Mouse (Mus musculus) hindbrain, embryonic 13.5 days (tissue): ENCODE results near the gene Atp5e. TPM values are rescaled to one million over a fixed set of nuclear protein-coding genes. Genes with fewer than 3 reads are reported as not detected.

ENCODE experiments used
- ATAC-seq: fragments of 200-750 bp; cut with Nextera tagmentation; 2 replicates; pipeline ENCODE4 v1.8.0; 2017; ENCODE audit warnings: moderate TSS enrichment; ENCODE audit not compliant: low FRiP score
- H3K27ac ChIP-seq: fragments of 300-500 bp; sonication (generic); 2 replicates; pipeline ENCODE4 v1.5.1; 2015; ENCODE audit warnings: inconsistent platforms, mild to moderate bottlenecking, moderate library complexity
- H3K27me3 ChIP-seq: fragments of 300-500 bp; sonication (generic); 2 replicates; pipeline ENCODE4 v1.6.1; 2015; ENCODE audit warnings: mild to moderate bottlenecking, inconsistent platforms
- H3K36me3 ChIP-seq: fragments of 300-500 bp; sonication (generic); 2 replicates; pipeline ENCODE4 v1.6.1; 2015; ENCODE audit warnings: mild to moderate bottlenecking, inconsistent platforms
- H3K4me1 ChIP-seq: fragments of 300-500 bp; sonication (generic); replicated peaks from 2 replicates; pipeline ENCODE4 v1.6.1; 2015; ENCODE audit warnings: inconsistent platforms
- H3K4me2 ChIP-seq: fragments of 300-500 bp; sonication (generic); 2 replicates; pipeline ENCODE4 v1.6.1; 2015; ENCODE audit warnings: inconsistent platforms, mild to moderate bottlenecking, moderate library complexity
- H3K4me3 ChIP-seq: fragments of 300-500 bp; sonication (generic); 2 replicates; pipeline ENCODE4 v1.5.1; 2015; ENCODE audit warnings: mild to moderate bottlenecking, inconsistent platforms
- H3K9ac ChIP-seq: fragments of 300-500 bp; sonication (generic); 2 replicates; pipeline ENCODE4 v1.6.1; 2015; ENCODE audit warnings: mild to moderate bottlenecking, inconsistent platforms
- H3K9me3 ChIP-seq: fragments of 300-500 bp; sonication (generic); 2 replicates; pipeline ENCODE4 v1.6.1; 2016; ENCODE audit warnings: inconsistent platforms
- WGBS: fragments of 180-500 bp; shearing (Covaris S2); methylation state at CpG from one replicate; pipeline ENCODE4 v1.1.7; 2015; 5-methylcytosine and 5-hydroxymethylcytosine counted together
- polyA plus RNA-seq: library from polyadenylated mRNA; unstranded; fragments of >200 nt; fragmentation: Nextera tagmentation; extraction: Ambion mirVana; gene quantifications from 2 replicates; pipeline ENCODE4 v1.2.1, GENCODE M21; 2015

Atp5e gene
- polyA plus RNA-seq, 1 experiment from 2014 or later, result 843 TPM

- no peak overlapping the region for H3K9ac ChIP-seq
- peaks cover 8% of the 10 kb centered on the region; the same call in 1 of the 2 replicates for H3K4me1 ChIP-seq
- H3K36me3 ChIP-seq, result peaks cover 75% of the 10 kb centered on the region
- no peak overlapping the region for H3K4me3 ChIP-seq
- peak overlapping the region; percentile 56; the same call in 1 of the 2 replicates for H3K27ac ChIP-seq
- WGBS, result 83% methylated on average over 18 of the region's 18 CpGs
- no peak for ATAC-seq
- H3K4me2 ChIP-seq, result no peak overlapping the region
- H3K27me3 ChIP-seq, result no peaks in the 10 kb centered on the region
- H3K9me3 ChIP-seq, result no peaks in the 10 kb centered on the region
Measured at GRCm38 (mm10) chr2:174428076-174428835, 35.6 kb downstream of the Atp5e start.

- Histone ChIP-seq H3K4me3 (no peak overlapping the region), H3K9ac (no peak overlapping the region), H3K9me3 (no peaks in the 10 kb centered on the region), H3K27me3 (no peaks in the 10 kb centered on the region), H3K4me1 (peaks cover 8% of the 10 kb centered on the region; the same call in 1 of the 2 replicates), H3K36me3 (peaks cover 83% of the 10 kb centered on the region), H3K27ac (no peak overlapping the region), H3K4me2 (no peak overlapping the region)
- 95% methylated on average over 12 of the region's 12 CpGs for WGBS
- ATAC-seq, result no peak
Measured at GRCm38 (mm10) chr2:174426856-174427255, 37.0 kb downstream of the Atp5e start.

GRCm38 (mm10) chr2:174424301-174425085, 39.4 kb downstream of the Atp5e start:
- H3K27ac ChIP-seq, result no peak overlapping the region
- no peak for ATAC-seq
- 93% methylated on average over 11 of the region's 11 CpGs for WGBS
- H3K4me1 ChIP-seq, result peaks cover 7% of the 10 kb centered on the region; the same call in 1 of the 2 replicates
- H3K9ac ChIP-seq, result no peak overlapping the region
- H3K4me2 ChIP-seq, result no peak overlapping the region
- no peaks in the 10 kb centered on the region for H3K9me3 ChIP-seq
- H3K4me3 ChIP-seq, result no peak overlapping the region
- no peaks in the 10 kb centered on the region for H3K27me3 ChIP-seq
- peaks cover 96% of the 10 kb centered on the region for H3K36me3 ChIP-seq

DNA sequence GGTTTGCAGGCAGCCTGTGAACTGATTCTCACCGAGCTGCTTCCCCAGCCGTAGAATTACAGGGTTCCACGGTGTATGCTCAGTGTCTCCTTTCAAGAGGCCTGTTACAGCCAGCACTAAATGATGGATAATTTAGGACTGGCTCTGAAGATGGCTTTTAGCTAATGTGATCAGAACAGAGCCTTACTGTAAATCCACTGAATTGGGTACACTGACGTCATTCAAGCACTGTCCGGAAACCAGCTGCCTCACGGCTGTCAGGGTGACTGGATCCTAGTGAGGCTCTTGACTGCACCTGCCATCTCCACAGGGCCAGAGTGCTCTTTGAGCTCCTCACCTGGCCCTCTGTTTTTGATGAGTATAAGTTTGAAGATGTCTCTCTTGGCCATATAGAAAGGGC, 42.8 kb downstream of the Atp5e start:
- H3K27ac ChIP-seq, result no peak overlapping the region
- peaks cover 63% of the 10 kb centered on the region for H3K36me3 ChIP-seq
- H3K4me3 ChIP-seq, result no peak overlapping the region
- H3K27me3 ChIP-seq, result no peaks in the 10 kb centered on the region
- peaks cover 19% of the 10 kb centered on the region for H3K4me1 ChIP-seq
- WGBS, result 96% methylated on average over 6 of the region's 6 CpGs
- no peak for ATAC-seq
- no peaks in the 10 kb centered on the region for H3K9me3 ChIP-seq
- H3K4me2 ChIP-seq, result no peak overlapping the region
- H3K9ac ChIP-seq, result no peak overlapping the region

DNA sequence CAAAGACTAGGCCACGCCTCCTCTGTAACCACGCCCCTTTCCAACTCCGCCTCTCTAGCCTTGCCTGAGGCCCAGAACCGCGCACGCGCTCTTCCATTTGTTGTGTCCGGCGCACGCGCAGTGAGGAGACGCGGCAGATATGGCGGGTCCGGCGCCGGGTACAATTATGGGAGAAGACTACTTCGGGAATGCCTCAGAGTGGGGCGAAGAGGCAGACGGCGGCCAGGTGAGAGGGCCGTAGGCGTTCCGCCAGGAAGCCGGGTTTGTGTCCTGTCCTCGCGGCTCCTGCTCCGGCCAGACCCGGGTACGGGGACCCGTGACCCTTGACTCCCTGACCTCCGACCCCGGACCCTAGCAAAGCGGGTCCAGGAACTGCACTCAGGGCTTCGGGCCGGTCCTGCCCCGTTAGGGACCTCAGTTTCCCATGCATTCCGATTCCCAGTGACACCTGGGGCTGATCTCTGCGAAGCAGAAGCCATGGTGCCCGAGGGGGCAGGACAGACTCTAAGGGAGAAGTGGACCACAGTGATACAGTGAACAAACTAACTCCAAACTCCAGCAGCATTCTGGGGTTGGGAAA, 48.1 kb downstream of the Atp5e start, which contains the start of gene Nelfcd:
Nelfcd (plus strand) TSS at position 74 of the 580 bp plus-strand sequence.
- peak within 1 kb of the TSS; percentile 91 for H3K9ac ChIP-seq
- no peaks in the 10 kb centered on the region for H3K27me3 ChIP-seq
- peaks cover 11% of the 10 kb centered on the region for H3K36me3 ChIP-seq
- under 1% methylated on average over 40 of the region's 40 CpGs for WGBS
- peak within 1 kb of the TSS; percentile 35; the same call in 1 of the 2 replicates for H3K27ac ChIP-seq
- H3K4me2 ChIP-seq, result peak within 1 kb of the TSS; percentile 86
- H3K4me1 ChIP-seq, result peaks cover 21% of the 10 kb centered on the region
- H3K9me3 ChIP-seq, result no peaks in the 10 kb centered on the region
- peak; percentile 92 for ATAC-seq
- peak within 1 kb of the TSS; percentile 93 for H3K4me3 ChIP-seq

GRCm38 (mm10) chr2:174415001-174415730, 48.7 kb downstream of the Atp5e start:
- peaks cover 21% of the 10 kb centered on the region for H3K4me1 ChIP-seq
- H3K9ac ChIP-seq, result no peak overlapping the region
- H3K36me3 ChIP-seq, result peaks cover 4% of the 10 kb centered on the region
- H3K27ac ChIP-seq, result no peak overlapping the region
- H3K27me3 ChIP-seq, result no peaks in the 10 kb centered on the region
- WGBS, result 47% methylated on average over 18 of the region's 18 CpGs
- no peaks in the 10 kb centered on the region for H3K9me3 ChIP-seq
- ATAC-seq, result no peak
- peak overlapping the region; percentile 93 for H3K4me3 ChIP-seq
- H3K4me2 ChIP-seq, result peak overlapping the region; percentile 86

- H3K27me3 ChIP-seq, result no peaks in the 10 kb centered on the region
- ATAC-seq, result no peak
- 83% methylated on average over 7 of the region's 7 CpGs for WGBS
- H3K4me1 ChIP-seq, result peaks cover 21% of the 10 kb centered on the region
- H3K27ac ChIP-seq, result no peak overlapping the region
- H3K36me3 ChIP-seq, result no peaks in the 10 kb centered on the region
- no peak overlapping the region for H3K4me3 ChIP-seq
- H3K9me3 ChIP-seq, result no peaks in the 10 kb centered on the region
- H3K9ac ChIP-seq, result no peak overlapping the region
- no peak overlapping the region for H3K4me2 ChIP-seq
Measured at GRCm38 (mm10) chr2:174413127-174413526, 50.8 kb downstream of the Atp5e start.

Other genes starting within 250 kb of the Atp5e start
- gene Gnas, start 179.8 kb downstream of the Atp5e start, polyA plus RNA-seq, result 1,452 and 1,516 TPM in 2 replicates
- 13.1 and 13.9 TPM in 2 replicates for gene Gm20721, start 117.4 kb downstream of the Atp5e start, polyA plus RNA-seq
- 115 and 118 TPM in 2 replicates for gene Nelfcd, start 48.3 kb downstream of the Atp5e start, polyA plus RNA-seq
- 80.8 and 81.5 TPM in 2 replicates for gene Ctsz, start 25.1 kb downstream of the Atp5e start, polyA plus RNA-seq
- gene Tubb1, start 13.4 kb downstream of the Atp5e start, polyA plus RNA-seq, result 1.0 and 1.9 TPM in 2 replicates
- 111 and 114 TPM in 2 replicates for gene Prelid3b, start 9.0 kb upstream of the Atp5e start, polyA plus RNA-seq
- not detected in 2 replicates for gene Zfp831, start 179.4 kb upstream of the Atp5e start, polyA plus RNA-seq